Mouse (Mus musculus): Measurements from ENCODE around the gene Bcl2l2. TPM values are rescaled to one million over a fixed set of nuclear protein-coding genes. Genes with fewer than 3 reads are reported as not detected.

Bcl2l2 gene
- 4.0 and 4.2 TPM in 2 replicates for polyA plus RNA-seq (2015; fragmentation: Nextera tagmentation; extraction: Ambion mirVana)

DNA sequence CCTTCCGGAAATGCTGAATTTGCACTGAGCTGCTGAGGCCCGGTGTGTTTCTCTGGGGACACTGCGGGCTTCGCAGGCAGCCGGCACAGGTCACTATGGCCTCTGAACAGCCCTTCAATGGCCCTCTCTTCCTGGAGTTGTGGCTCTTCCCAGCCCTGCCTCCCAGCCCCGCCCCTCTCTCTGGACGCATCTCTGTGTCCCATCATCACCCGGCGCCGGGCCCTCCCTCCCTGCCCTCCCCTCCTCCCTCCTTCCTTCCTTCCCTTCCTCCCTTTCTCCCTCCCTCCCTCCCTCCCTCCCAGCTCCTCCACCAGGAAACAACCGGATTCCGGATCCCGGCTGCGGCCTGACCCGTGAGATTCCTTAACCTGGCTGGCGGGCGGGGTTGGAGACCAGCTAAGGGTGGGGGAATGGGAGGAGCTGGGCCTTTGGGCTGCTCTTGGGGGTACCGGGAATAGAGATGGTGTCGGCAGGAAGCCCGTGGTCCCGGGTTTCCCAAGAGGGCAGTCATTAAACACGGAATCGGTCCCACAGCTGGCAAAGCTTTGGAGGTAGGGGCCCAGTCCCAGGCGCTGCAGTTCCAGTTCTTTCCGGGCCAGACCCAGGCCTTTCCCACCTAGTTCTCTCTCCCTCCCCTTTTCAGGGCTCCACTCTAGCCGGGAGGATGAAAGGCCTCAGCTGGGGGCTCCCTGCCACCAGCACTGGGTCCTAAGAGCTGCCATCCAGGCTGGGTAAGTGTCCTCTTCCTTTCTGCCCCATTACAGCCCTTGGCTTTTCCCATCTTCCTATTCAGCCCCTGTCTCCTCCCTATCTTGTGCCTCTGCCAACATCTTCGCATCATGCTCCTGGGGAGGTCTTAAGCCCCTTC, at the start of gene Bcl2l2, which contains the start of gene Gm20521:
TSS of gene Bcl2l2 (plus strand) at position 224 of the 868 bp plus-strand sequence.
TSS of gene Gm20521 (plus strand) at position 288 of the 868 bp plus-strand sequence.
- 1% methylated on average over 27 of the region's 27 CpGs for WGBS
- Histone ChIP-seq H3K4me3 (replicated peaks; ENCODE audit: low read length) (peak within 1 kb of the TSS; percentile 70), H3K36me3 (ENCODE audit: control insufficient read depth, insufficient read depth, low read length) (peaks cover 7% of the 10 kb centered on the region; the same call in 1 of the 2 replicates), H3K4me2 (ENCODE audit: low read depth, low read length) (peak within 1 kb of the TSS; percentile 74), H3K4me1 (ENCODE audit: control insufficient read depth, insufficient read depth, low read length) (peaks cover 25% of the 10 kb centered on the region), H3K27me3 (ENCODE audit: control insufficient read depth, insufficient read depth, low read length) (no peaks in the 10 kb centered on the region), H3K9ac (ENCODE audit: low read length) (peak within 1 kb of the TSS; percentile 90), H3K9me3 (replicated peaks; ENCODE audit: control insufficient read depth, low read length) (no peaks in the 10 kb centered on the region), H3K27ac (ENCODE audit: low read length) (peak within 1 kb of the TSS; percentile 97)
- ATAC-seq (ENCODE audit: insufficient read depth, low FRiP score), result peak; percentile 90

GRCm38 (mm10) chr14:54843461-54843860, 39.7 kb upstream of the Bcl2l2 start:
- Histone ChIP-seq H3K27me3 (ENCODE audit: control insufficient read depth, insufficient read depth, low read length) (no peaks in the 10 kb centered on the region), H3K4me2 (ENCODE audit: low read depth, low read length) (no peak overlapping the region), H3K4me1 (ENCODE audit: control insufficient read depth, insufficient read depth, low read length) (no peaks in the 10 kb centered on the region), H3K9ac (ENCODE audit: low read length) (no peak overlapping the region), H3K4me3 (replicated peaks; ENCODE audit: low read length) (no peak overlapping the region), H3K9me3 (replicated peaks; ENCODE audit: control insufficient read depth, low read length) (no peaks in the 10 kb centered on the region), H3K36me3 (ENCODE audit: control insufficient read depth, insufficient read depth, low read length) (no peaks in the 10 kb centered on the region), H3K27ac (ENCODE audit: low read length) (no peak overlapping the region)
- 1% methylated on average over 4 of the region's 4 CpGs for whole genome bisulfite sequencing
- no peak for ATAC-seq (ENCODE audit: insufficient read depth, low FRiP score)

DNA sequence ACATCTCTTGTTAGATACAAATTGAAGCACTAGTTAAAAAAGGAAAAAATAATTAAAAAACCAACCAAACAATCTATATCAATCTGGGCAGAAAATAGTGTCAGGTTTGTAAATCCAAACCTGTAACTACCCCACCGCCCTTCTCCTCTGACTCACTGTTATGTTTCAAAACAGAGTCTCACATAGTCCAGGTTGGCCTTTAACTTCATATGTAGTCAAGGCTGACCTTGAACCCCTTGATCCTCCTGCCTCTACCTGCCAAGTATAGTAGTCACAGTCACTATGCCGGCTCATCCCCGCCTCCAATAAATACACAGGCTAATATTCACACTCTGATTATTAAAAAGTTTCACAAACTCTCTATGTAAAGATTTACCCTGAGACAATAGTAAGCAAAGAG, 27.5 kb upstream of the Bcl2l2 start:
- no peak overlapping the region for H3K9ac ChIP-seq (ENCODE audit: low read length)
- 0 out of 2 replicates have a peak, but pooled peaks cover 8% of the 10 kb centered on the region for H3K36me3 ChIP-seq (ENCODE audit: control insufficient read depth, insufficient read depth, low read length)
- H3K27ac ChIP-seq (ENCODE audit: low read length), result no peak overlapping the region
- H3K4me3 ChIP-seq (replicated peaks; ENCODE audit: low read length), result no peak overlapping the region
- no peak overlapping the region for H3K4me2 ChIP-seq (ENCODE audit: low read depth, low read length)
- H3K9me3 ChIP-seq (replicated peaks; ENCODE audit: control insufficient read depth, low read length), result no peaks in the 10 kb centered on the region
- no peaks in the 10 kb centered on the region for H3K4me1 ChIP-seq (ENCODE audit: control insufficient read depth, insufficient read depth, low read length)
- H3K27me3 ChIP-seq (ENCODE audit: control insufficient read depth, insufficient read depth, low read length), result no peaks in the 10 kb centered on the region
- no peak for ATAC-seq (ENCODE audit: insufficient read depth, low FRiP score)
- 93% methylated on average over 3 of the region's 3 CpGs for WGBS

- H3K4me2 ChIP-seq (ENCODE audit: low read depth, low read length), result no peak overlapping the region
- H3K9ac ChIP-seq (ENCODE audit: low read length), result no peak overlapping the region
- no peak overlapping the region for H3K27ac ChIP-seq (ENCODE audit: low read length)
- WGBS, result 90% methylated on average over 7 of the region's 7 CpGs
- no peaks in the 10 kb centered on the region for H3K27me3 ChIP-seq (ENCODE audit: control insufficient read depth, insufficient read depth, low read length)
- 0 out of 2 replicates have a peak, but pooled peaks cover 8% of the 10 kb centered on the region for H3K36me3 ChIP-seq (ENCODE audit: control insufficient read depth, insufficient read depth, low read length)
- ATAC-seq (ENCODE audit: insufficient read depth, low FRiP score), result no peak
- no peaks in the 10 kb centered on the region for H3K4me1 ChIP-seq (ENCODE audit: control insufficient read depth, insufficient read depth, low read length)
- H3K4me3 ChIP-seq (replicated peaks; ENCODE audit: low read length), result no peak overlapping the region
- H3K9me3 ChIP-seq (replicated peaks; ENCODE audit: control insufficient read depth, low read length), result no peaks in the 10 kb centered on the region
Observed at GRCm38 (mm10) chr14:54856703-54857102, 26.5 kb upstream of the Bcl2l2 start.

DNA sequence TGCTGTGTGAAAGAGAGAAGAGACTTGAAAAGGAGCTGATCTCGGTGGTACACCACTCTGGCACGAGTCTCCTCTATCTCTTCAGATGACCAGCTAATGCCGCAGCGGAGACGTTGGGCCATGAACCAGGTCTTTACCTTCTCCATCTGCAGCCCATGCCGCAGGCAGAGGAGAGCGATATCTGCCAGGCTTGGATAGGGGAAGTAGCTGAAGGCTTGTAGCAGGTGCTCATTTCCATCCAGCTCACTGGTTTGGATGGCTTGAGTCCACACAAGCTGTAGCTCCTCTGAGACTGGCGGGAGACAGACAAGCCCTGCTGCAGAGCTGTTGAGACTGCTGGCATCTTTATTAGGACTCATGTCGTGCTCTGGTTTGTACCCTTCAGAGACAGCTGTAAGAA, 25.3 kb upstream of the Bcl2l2 start:
- ATAC-seq (ENCODE audit: insufficient read depth, low FRiP score), result no peak
- H3K36me3 ChIP-seq (ENCODE audit: control insufficient read depth, insufficient read depth, low read length), result 0 out of 2 replicates have a peak, but pooled peaks cover 8% of the 10 kb centered on the region
- H3K4me3 ChIP-seq (replicated peaks; ENCODE audit: low read length), result no peak overlapping the region
- no peaks in the 10 kb centered on the region for H3K27me3 ChIP-seq (ENCODE audit: control insufficient read depth, insufficient read depth, low read length)
- no peaks in the 10 kb centered on the region for H3K9me3 ChIP-seq (replicated peaks; ENCODE audit: control insufficient read depth, low read length)
- H3K4me2 ChIP-seq (ENCODE audit: low read depth, low read length), result no peak overlapping the region
- no peak overlapping the region for H3K27ac ChIP-seq (ENCODE audit: low read length)
- H3K4me1 ChIP-seq (ENCODE audit: control insufficient read depth, insufficient read depth, low read length), result no peaks in the 10 kb centered on the region
- no peak overlapping the region for H3K9ac ChIP-seq (ENCODE audit: low read length)
- WGBS, result 89% methylated on average over 9 of the region's 9 CpGs

GRCm38 (mm10) chr14:54860511-54860910, 22.7 kb upstream of the Bcl2l2 start:
- Histone ChIP-seq H3K4me3 (replicated peaks; ENCODE audit: low read length) (no peak overlapping the region), H3K27ac (ENCODE audit: low read length) (no peak overlapping the region), H3K9me3 (replicated peaks; ENCODE audit: control insufficient read depth, low read length) (no peaks in the 10 kb centered on the region), H3K4me2 (ENCODE audit: low read depth, low read length) (no peak overlapping the region), H3K4me1 (ENCODE audit: control insufficient read depth, insufficient read depth, low read length) (no peaks in the 10 kb centered on the region), H3K36me3 (ENCODE audit: control insufficient read depth, insufficient read depth, low read length) (0 out of 2 replicates have a peak, but pooled peaks cover 8% of the 10 kb centered on the region), H3K9ac (ENCODE audit: low read length) (no peak overlapping the region), H3K27me3 (ENCODE audit: control insufficient read depth, insufficient read depth, low read length) (no peaks in the 10 kb centered on the region)
- WGBS, result 50% methylated on average over 2 of the region's 2 CpGs
- ATAC-seq (ENCODE audit: insufficient read depth, low FRiP score), result no peak

- H3K9ac ChIP-seq (ENCODE audit: low read length), result peak overlapping the region; percentile 91
- under 1% methylated on average over 48 of the region's 56 CpGs for WGBS
- peak overlapping the region; percentile 65; the same call in 1 of the 2 replicates for H3K27ac ChIP-seq (ENCODE audit: low read length)
- no peaks in the 10 kb centered on the region for H3K4me1 ChIP-seq (ENCODE audit: control insufficient read depth, insufficient read depth, low read length)
- peak overlapping the region; percentile 77 for H3K4me2 ChIP-seq (ENCODE audit: low read depth, low read length)
- peak; percentile 100 for ATAC-seq (ENCODE audit: insufficient read depth, low FRiP score)
- no peaks in the 10 kb centered on the region for H3K36me3 ChIP-seq (ENCODE audit: control insufficient read depth, insufficient read depth, low read length)
- no peaks in the 10 kb centered on the region for H3K27me3 ChIP-seq (ENCODE audit: control insufficient read depth, insufficient read depth, low read length)
- peak overlapping the region; percentile 75 for H3K4me3 ChIP-seq (replicated peaks; ENCODE audit: low read length)
- no peaks in the 10 kb centered on the region for H3K9me3 ChIP-seq (replicated peaks; ENCODE audit: control insufficient read depth, low read length)
Observed at GRCm38 (mm10) chr14:54863501-54864312, 19.5 kb upstream of the Bcl2l2 start.

DNA sequence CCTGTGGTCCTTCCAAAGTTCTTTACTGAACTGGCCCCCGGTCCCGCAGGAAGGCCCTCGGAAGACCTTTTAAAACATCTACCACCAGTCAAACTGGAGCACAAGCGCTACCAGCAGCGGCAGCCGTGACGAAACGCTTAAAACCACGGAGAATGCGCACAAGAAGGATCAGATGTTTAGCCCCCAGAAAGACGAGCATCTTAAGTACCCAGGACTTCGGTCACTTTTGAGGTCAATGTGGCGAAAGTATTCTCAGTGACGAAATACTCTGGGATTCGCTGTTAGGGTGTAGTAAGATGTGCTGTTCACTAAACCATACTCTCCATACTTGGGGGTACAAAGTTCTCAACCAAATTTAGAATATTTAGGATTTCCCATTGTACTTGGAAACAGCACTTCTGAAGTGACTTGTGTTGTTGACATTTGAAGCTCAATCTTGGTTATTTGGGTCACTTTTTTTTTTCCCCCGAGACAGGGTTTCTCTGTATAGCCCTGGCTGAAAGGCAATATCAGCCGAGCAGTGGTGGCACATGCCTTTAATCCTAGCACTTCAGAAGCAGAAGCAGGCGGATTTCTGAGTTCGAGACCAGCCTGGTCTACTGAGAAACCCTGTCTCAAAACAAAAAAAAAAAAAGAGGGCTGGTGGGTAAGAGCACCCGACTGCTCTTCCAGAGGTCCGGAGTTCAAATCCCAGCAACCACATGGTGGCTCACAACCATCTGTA, 18.7 kb upstream of the Bcl2l2 start:
- Histone ChIP-seq H3K9me3 (replicated peaks; ENCODE audit: control insufficient read depth, low read length) (no peaks in the 10 kb centered on the region), H3K9ac (ENCODE audit: low read length) (peak overlapping the region; percentile 91), H3K4me3 (replicated peaks; ENCODE audit: low read length) (peak overlapping the region; percentile 75), H3K27ac (ENCODE audit: low read length) (peak overlapping the region; percentile 65), H3K4me1 (ENCODE audit: control insufficient read depth, insufficient read depth, low read length) (no peaks in the 10 kb centered on the region), H3K36me3 (ENCODE audit: control insufficient read depth, insufficient read depth, low read length) (no peaks in the 10 kb centered on the region), H3K4me2 (ENCODE audit: low read depth, low read length) (peak overlapping the region; percentile 77), H3K27me3 (ENCODE audit: control insufficient read depth, insufficient read depth, low read length) (no peaks in the 10 kb centered on the region)
- 14% methylated on average over 21 of the region's 21 CpGs for WGBS
- ATAC-seq (ENCODE audit: insufficient read depth, low FRiP score), result no peak

Data from stomach, embryonic 16.5 days (tissue).